Mouse (Mus musculus): ENCODE results near the gene Kidins220. TPM values are rescaled to one million over a fixed set of nuclear protein-coding genes. Genes with fewer than 3 reads are reported as not detected.
A peak's percentile ranks its signal among the peaks of the same experiment; 100 is the strongest.

Kidins220 gene
- polyA plus RNA-seq, 1 experiment from 2014 or later = 99.7 TPM

- WGBS (ENCODE audit: missing documents) = 51% methylated on average over 2 of the region's 2 CpGs
- Histone ChIP-seq H3K4me3 (ENCODE audit: inconsistent target) (no peak overlapping the region), H3K36me3 (ENCODE audit: inconsistent target) (peaks cover 40% of the 10 kb centered on the region; the same call in 1 of the 2 replicates), H3K79me2 (ENCODE audit: inconsistent target) (no peaks in the 10 kb centered on the region), H3K27ac (no peak overlapping the region)
Observed at GRCm38 (mm10) chr12:25027416-25027815, 52.7 kb downstream of the Kidins220 start.

GRCm38 (mm10) chr12:25033662-25034337 is 59.1 kb downstream of the Kidins220 start:
- H3K36me3 ChIP-seq (ENCODE audit: inconsistent target) = peaks cover 49% of the 10 kb centered on the region
- no peak overlapping the region for H3K4me3 ChIP-seq (ENCODE audit: inconsistent target)
- no peaks in the 10 kb centered on the region; the same call in 1 of the 2 replicates for H3K79me2 ChIP-seq (ENCODE audit: inconsistent target)
- H3K27ac ChIP-seq = no peak overlapping the region
- 91% methylated on average over 9 of the region's 9 CpGs for WGBS (ENCODE audit: missing documents)

GRCm38 (mm10) chr12:25034338-25034953 is 59.7 kb downstream of the Kidins220 start:
- H3K27ac ChIP-seq = no peak overlapping the region
- H3K79me2 ChIP-seq (ENCODE audit: inconsistent target) = no peaks in the 10 kb centered on the region; the same call in 1 of the 2 replicates
- 92% methylated on average over 8 of the region's 8 CpGs for WGBS (ENCODE audit: missing documents)
- peaks cover 49% of the 10 kb centered on the region for H3K36me3 ChIP-seq (ENCODE audit: inconsistent target)
- no peak overlapping the region for H3K4me3 ChIP-seq (ENCODE audit: inconsistent target)

GRCm38 (mm10) chr12:25036024-25036423 is 61.3 kb downstream of the Kidins220 start:
- Histone ChIP-seq H3K36me3 (ENCODE audit: inconsistent target) (peaks cover 59% of the 10 kb centered on the region), H3K4me3 (ENCODE audit: inconsistent target) (no peak overlapping the region), H3K79me2 (ENCODE audit: inconsistent target) (no peaks in the 10 kb centered on the region; the same call in 1 of the 2 replicates), H3K27ac (no peak overlapping the region)
- WGBS (ENCODE audit: missing documents) = 69% methylated on average over 3 of the region's 3 CpGs

- Histone ChIP-seq H3K36me3 (ENCODE audit: inconsistent target) (peaks cover 63% of the 10 kb centered on the region), H3K4me3 (ENCODE audit: inconsistent target) (no peak overlapping the region), H3K79me2 (ENCODE audit: inconsistent target) (no peaks in the 10 kb centered on the region; the same call in 1 of the 2 replicates), H3K27ac (no peak overlapping the region)
- 95% methylated on average over 5 of the region's 5 CpGs for WGBS (ENCODE audit: missing documents)
Observed at GRCm38 (mm10) chr12:25037222-25037621, 62.5 kb downstream of the Kidins220 start.

GRCm38 (mm10) chr12:25037681-25038472 is 63.2 kb downstream of the Kidins220 start:
- no peaks in the 10 kb centered on the region; the same call in 1 of the 2 replicates for H3K79me2 ChIP-seq (ENCODE audit: inconsistent target)
- H3K36me3 ChIP-seq (ENCODE audit: inconsistent target) = peaks cover 66% of the 10 kb centered on the region
- 96% methylated on average over 9 of the region's 9 CpGs for WGBS (ENCODE audit: missing documents)
- no peak overlapping the region for H3K27ac ChIP-seq
- no peak overlapping the region for H3K4me3 ChIP-seq (ENCODE audit: inconsistent target)

GRCm38 (mm10) chr12:25044056-25044455 is 69.3 kb downstream of the Kidins220 start:
- no peak overlapping the region for H3K4me3 ChIP-seq (ENCODE audit: inconsistent target)
- H3K27ac ChIP-seq = no peak overlapping the region
- no peaks in the 10 kb centered on the region for H3K79me2 ChIP-seq (ENCODE audit: inconsistent target)
- WGBS (ENCODE audit: missing documents) = 100% methylated on average over 1 of the region's 2 CpGs
- peaks cover 76% of the 10 kb centered on the region for H3K36me3 ChIP-seq (ENCODE audit: inconsistent target)

- WGBS (ENCODE audit: missing documents) = 96% methylated on average over 4 of the region's 4 CpGs
Observed at GRCm38 (mm10) chr12:25044579-25044978, 69.9 kb downstream of the Kidins220 start.

GRCm38 (mm10) chr12:25049253-25049652 is 74.5 kb downstream of the Kidins220 start:
- 86% methylated on average over 5 of the region's 5 CpGs for WGBS (ENCODE audit: missing documents)
- Histone ChIP-seq H3K36me3 (ENCODE audit: inconsistent target) (peaks cover 70% of the 10 kb centered on the region), H3K4me3 (ENCODE audit: inconsistent target) (no peak overlapping the region), H3K79me2 (ENCODE audit: inconsistent target) (no peaks in the 10 kb centered on the region), H3K27ac (no peak overlapping the region)

More at GRCm38 (mm10) chr12:25044579-25044978, 69.9 kb downstream of the Kidins220 start:
- no peaks in the 10 kb centered on the region for H3K79me2 ChIP-seq (ENCODE audit: inconsistent target)
- peaks cover 76% of the 10 kb centered on the region for H3K36me3 ChIP-seq (ENCODE audit: inconsistent target)
- H3K4me3 ChIP-seq (ENCODE audit: inconsistent target) = no peak overlapping the region
- H3K27ac ChIP-seq = no peak overlapping the region

- WGBS (ENCODE audit: missing documents) = 26% methylated on average over 7 of the region's 7 CpGs
- Histone ChIP-seq H3K27ac (peak overlapping the region; percentile 48), H3K79me2 (ENCODE audit: inconsistent target) (no peaks in the 10 kb centered on the region), H3K36me3 (ENCODE audit: inconsistent target) (peaks cover 78% of the 10 kb centered on the region), H3K4me3 (ENCODE audit: inconsistent target) (no peak overlapping the region)
Observed at GRCm38 (mm10) chr12:25054511-25054910, 79.8 kb downstream of the Kidins220 start.

- peaks cover 77% of the 10 kb centered on the region for H3K36me3 ChIP-seq (ENCODE audit: inconsistent target)
- H3K79me2 ChIP-seq (ENCODE audit: inconsistent target) = no peaks in the 10 kb centered on the region
- 30% methylated on average over 4 of the region's 4 CpGs for WGBS (ENCODE audit: missing documents)
- H3K4me3 ChIP-seq (ENCODE audit: inconsistent target) = no peak overlapping the region
- peak overlapping the region; percentile 48 for H3K27ac ChIP-seq
Observed at GRCm38 (mm10) chr12:25054963-25055362, 80.2 kb downstream of the Kidins220 start.

- Histone ChIP-seq H3K4me3 (ENCODE audit: inconsistent target) (no peak overlapping the region), H3K79me2 (ENCODE audit: inconsistent target) (no peaks in the 10 kb centered on the region), H3K36me3 (ENCODE audit: inconsistent target) (peaks cover 42% of the 10 kb centered on the region), H3K27ac (no peak overlapping the region)
- 92% methylated on average over 9 of the region's 9 CpGs for WGBS (ENCODE audit: missing documents)
Observed at GRCm38 (mm10) chr12:25059487-25060200, 84.9 kb downstream of the Kidins220 start.

- Histone ChIP-seq H3K79me2 (ENCODE audit: inconsistent target) (no peaks in the 10 kb centered on the region), H3K4me3 (ENCODE audit: inconsistent target) (no peak overlapping the region), H3K36me3 (ENCODE audit: inconsistent target) (peaks cover 36% of the 10 kb centered on the region), H3K27ac (no peak overlapping the region)
- WGBS (ENCODE audit: missing documents) = 94% methylated on average over 7 of the region's 7 CpGs
Observed at GRCm38 (mm10) chr12:25060901-25061300, 86.2 kb downstream of the Kidins220 start.

- Histone ChIP-seq H3K79me2 (ENCODE audit: inconsistent target) (no peaks in the 10 kb centered on the region), H3K36me3 (ENCODE audit: inconsistent target) (peaks cover 23% of the 10 kb centered on the region), H3K27ac (no peak overlapping the region), H3K4me3 (ENCODE audit: inconsistent target) (no peak overlapping the region)
- WGBS (ENCODE audit: missing documents) = 85% methylated on average over 6 of the region's 6 CpGs
Observed at GRCm38 (mm10) chr12:25062264-25062663, 87.5 kb downstream of the Kidins220 start.
